Mouse (Mus musculus) left cerebral cortex, postnatal 4 days (tissue): Measurements from ENCODE around the gene Swap70. TPM values are rescaled to one million over a fixed set of nuclear protein-coding genes. Genes with fewer than 3 reads are reported as not detected.
A peak's percentile ranks its signal among the peaks of the same experiment; 100 is the strongest.

ENCODE experiments used
- DNase-seq: peaks from one replicate; pipeline ENCODE4 v3.0.0-alpha.2; 2022
- intact Hi-C: fragments of 180-260 bp; cut with DNase I; formaldehyde crosslinking; loops from one replicate; pipeline ENCODE4 v1.15.1; 2025
- total RNA-seq, 2 experiments: library from RNA; stranded (reverse); gene quantifications; 2 replicates each; pipeline ENCODE4 v1.2.3; 2021

The Swap70 gene
- total RNA-seq, 2 experiments from 2014 or later, result 10.4 to 12.2 TPM

GRCm38 (mm10) chr7:110268511-110268910 is 47.0 kb downstream of the Swap70 start:
- intact Hi-C loops, result loop anchor here (5.0 kb wide), 1 partner anchor 101 kb away; no protein-coding TSS in a partner anchor
- DNase-seq, result no peak

DNA sequence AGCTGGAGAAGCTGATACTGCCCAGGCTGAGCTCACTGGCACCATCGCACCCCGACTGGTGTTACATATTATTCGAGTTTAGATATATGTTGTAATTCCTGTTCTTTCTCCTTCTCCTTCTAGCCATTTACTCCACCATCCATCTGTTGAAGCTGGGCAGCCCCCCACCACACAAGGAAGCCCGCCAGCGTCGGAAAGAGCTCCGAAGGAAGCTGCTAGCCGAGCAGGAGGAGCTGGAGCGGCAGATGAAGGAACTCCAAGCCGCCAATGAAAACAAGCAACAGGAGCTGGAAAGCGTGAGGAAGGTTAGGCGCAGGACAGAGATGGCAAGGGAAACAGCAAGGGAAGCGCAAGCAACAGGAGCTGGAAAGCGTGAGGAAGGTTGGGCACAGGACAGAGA is 48.3 kb downstream of the Swap70 start:
- intact Hi-C loops, result loop anchor here (5.0 kb wide), 1 partner anchor 102 kb away; no protein-coding TSS in a partner anchor

GRCm38 (mm10) chr7:110270455-110270854 is 48.9 kb downstream of the Swap70 start:
- intact Hi-C loops, result no loop called here
- no peak for DNase-seq

More for the DNA sequence above, 48.3 kb downstream of the Swap70 start:
- DNase-seq, result no peak

- no peak for DNase-seq
- intact Hi-C loops, result no loop called here
These were observed 50.3 kb downstream of the Swap70 start for GRCm38 (mm10) chr7:110271814-110272213.

- intact Hi-C loops, result no loop called here
- DNase-seq, result no peak
These were observed 50.9 kb downstream of the Swap70 start for GRCm38 (mm10) chr7:110272434-110272833.

GRCm38 (mm10) chr7:110277734-110278245 is 56.3 kb downstream of the Swap70 start:
- DNase-seq, result peak; percentile 22
- intact Hi-C loops, result no loop called here

DNA sequence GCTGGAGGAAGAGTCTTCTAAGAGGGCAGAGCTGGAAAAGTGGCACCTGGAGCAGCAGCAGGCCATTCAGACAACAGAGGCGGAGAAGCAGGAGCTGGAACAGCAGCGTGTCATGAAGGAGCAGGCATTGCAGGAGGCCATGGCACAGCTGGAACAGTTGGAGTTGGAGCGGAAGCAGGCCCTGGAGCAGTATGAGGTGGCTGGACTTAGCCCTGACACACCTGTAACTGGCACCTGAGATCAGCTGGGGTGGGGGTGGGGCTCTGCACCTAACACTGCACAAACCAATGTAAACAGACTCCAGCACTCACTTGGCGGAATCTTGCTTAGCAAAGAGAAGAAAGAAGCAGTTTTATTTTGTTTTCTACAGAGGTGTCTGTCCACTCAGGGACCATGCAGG is 57.7 kb downstream of the Swap70 start:
- intact Hi-C loops, result no loop called here
- DNase-seq, result no peak

DNA sequence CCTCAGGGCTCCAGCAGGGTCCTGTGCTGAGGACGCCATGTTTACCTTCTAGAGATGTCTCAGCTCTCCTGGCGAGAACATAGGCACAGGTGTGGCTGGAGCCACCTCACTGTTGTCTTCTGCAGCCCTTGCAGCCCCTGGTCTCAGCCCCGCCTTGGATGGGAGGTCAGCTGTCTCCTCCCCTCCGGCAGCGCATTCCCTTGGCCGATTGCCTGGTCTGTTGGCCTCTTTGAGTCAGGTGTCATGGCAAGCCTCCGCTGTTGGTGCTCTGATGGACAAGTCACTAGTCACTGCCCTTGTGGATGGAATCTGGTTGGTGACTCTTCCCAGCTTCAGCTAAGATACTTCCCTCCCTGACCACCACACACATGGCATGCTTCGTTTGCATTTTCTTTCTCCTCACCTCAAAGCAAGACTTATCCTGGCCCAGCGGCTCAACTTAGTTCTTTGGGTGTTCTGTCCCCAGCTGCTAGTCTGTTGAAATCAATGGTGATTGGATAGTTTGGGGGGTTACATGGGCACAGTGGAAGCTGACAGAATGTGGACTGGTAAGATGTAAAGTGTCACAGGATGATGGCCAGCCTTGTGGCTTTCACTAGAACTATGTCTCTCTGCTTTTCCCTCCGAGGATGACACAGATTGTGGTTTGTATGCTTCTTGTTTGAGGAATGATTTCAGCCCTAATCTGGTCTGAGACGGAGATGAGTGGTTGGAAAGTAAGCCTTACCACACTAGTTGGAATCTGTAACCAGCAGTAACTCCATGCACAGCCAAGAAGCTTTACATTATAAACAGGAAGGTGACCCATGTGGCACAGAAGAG is 60.1 kb downstream of the Swap70 start:
- intact Hi-C loops, result loop anchor here (10.0 kb wide), 2 partner anchors 153 to 733 kb away; no protein-coding TSS in a partner anchor
- no peak for DNase-seq

DNA sequence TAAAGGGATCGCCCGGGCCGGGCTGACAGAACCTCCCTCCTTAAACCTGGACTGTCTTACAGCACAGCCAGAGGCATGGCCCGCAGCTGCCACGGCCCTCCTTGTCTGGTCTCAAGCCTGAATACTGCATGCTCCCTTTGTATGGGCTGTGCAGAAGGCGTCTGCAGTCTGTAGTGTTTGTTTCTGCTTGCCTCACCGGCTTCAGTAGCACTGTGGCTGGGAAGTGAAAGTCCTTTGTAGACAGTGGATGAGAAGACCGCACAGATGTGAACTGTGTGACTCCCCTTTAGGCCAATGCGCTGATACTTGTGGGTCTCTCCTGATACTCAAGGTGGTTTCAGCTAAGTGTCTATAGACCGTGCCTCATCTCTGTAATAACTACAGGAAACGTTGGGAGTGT is 61.3 kb downstream of the Swap70 start:
- intact Hi-C loops, result loop anchor here (10.0 kb wide), 2 partner anchors 152 to 732 kb away; no protein-coding TSS in a partner anchor
- no peak for DNase-seq

DNA sequence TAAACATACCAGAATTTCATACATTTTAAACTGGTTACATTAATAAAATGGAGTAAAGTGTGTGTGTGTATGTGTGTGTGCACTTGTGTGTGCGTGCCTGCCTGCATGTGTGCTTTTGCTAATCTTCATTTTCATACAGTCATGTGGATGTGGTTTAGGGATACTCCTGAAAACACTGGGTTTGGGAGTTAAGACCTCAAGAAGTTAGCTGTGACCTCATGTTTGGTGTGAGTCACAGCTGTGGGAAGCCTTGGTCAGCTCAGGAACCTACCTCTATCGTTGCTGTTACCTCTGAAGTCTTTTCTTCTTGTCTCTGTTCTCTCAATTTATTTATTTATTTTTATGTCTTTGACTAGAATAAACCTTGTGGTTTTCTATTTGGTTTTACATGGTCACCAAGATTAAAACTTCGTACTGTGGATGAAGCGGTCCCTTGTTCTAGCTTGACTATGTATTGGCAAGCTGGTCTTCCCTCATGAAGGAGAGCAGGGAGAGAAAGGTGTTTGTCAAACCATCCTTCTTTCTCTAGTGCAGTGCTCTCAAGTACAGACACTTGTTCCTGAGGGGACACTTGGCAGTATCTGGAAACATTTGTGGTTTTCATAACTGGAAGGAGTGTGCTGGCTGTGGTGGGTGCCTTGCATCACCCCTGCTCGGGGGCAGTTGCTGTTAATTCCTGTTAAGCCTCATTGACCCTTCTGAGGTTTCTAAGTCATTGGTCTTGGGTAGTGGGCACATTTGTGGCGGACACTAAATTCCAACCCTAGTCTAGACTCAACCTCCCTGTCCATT is 62.2 kb downstream of the Swap70 start:
- DNase-seq, result no peak
- intact Hi-C loops, result loop anchor here (10.0 kb wide), 2 partner anchors 151 to 731 kb away; no protein-coding TSS in a partner anchor

DNA sequence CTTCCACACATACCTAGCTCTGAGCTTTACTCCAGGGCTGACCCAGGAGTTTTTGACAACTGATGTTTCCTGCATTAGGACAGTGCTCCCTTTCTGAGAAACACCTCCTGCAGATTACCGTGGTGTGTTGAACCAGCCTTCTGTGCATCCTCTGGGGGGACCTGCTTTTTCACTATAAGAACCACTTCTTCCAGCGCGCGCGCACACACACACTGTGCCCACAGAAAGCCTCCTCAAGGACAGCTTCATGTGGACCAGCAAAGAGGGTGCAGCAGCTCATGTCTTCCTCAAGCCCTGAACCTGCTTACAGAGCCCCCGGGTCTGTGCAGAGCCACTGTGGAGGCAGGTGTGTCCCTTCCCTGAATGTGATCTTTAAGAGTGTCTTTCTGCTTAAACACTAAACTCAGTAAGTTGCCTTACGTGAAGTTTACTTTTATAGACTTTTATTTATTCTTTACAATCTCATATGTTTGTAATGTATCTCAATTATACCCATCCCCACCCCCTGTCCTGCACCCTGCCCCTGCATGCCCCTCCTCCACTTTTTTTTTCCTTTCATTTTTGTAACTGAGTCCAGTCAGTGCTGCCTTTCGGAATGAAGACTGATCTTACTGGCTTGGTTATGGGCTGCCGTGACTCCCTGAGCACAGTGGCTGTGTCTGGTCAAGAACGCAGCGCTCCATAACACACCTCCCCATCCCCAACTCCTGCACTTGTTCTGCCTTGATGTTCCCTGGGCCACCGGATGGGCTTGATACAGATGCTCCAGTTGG is 63.8 kb downstream of the Swap70 start:
- no peak for DNase-seq
- intact Hi-C loops, result loop anchor here (5.0 to 10.0 kb wide), 4 partner anchors 150 to 730 kb away; no protein-coding TSS in a partner anchor

DNA sequence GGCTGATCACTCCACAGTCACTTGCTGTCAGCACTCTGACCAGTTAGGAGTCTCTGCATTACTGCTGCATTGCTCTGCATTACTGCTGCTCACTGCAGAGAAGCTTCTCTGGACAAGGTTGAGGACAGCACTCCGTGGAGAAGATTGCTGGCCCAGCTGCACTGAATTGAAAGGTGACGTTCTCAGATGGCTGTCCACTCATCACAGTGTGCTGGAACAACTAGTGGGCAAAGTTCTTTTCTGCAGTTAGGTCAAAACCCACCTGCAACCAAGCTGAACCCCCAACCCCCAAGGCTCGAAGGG is 64.3 kb downstream of the Swap70 start:
- intact Hi-C loops, result loop anchor here (5.0 to 10.0 kb wide), 4 partner anchors 149 to 729 kb away; no protein-coding TSS in a partner anchor

GRCm38 (mm10) chr7:110286198-110286732 is 64.8 kb downstream of the Swap70 start:
- DNase-seq, result no peak
- intact Hi-C loops, result loop anchor here (5.0 to 10.0 kb wide), 4 partner anchors 149 to 729 kb away; no protein-coding TSS in a partner anchor

More for the DNA sequence above, 64.3 kb downstream of the Swap70 start:
- DNase-seq, result no peak

GRCm38 (mm10) chr7:110286838-110287475 is 65.4 kb downstream of the Swap70 start:
- peak; percentile 86 for DNase-seq
- intact Hi-C loops, result loop anchor here (5.0 to 10.0 kb wide), 4 partner anchors 148 to 728 kb away; no protein-coding TSS in a partner anchor

DNA sequence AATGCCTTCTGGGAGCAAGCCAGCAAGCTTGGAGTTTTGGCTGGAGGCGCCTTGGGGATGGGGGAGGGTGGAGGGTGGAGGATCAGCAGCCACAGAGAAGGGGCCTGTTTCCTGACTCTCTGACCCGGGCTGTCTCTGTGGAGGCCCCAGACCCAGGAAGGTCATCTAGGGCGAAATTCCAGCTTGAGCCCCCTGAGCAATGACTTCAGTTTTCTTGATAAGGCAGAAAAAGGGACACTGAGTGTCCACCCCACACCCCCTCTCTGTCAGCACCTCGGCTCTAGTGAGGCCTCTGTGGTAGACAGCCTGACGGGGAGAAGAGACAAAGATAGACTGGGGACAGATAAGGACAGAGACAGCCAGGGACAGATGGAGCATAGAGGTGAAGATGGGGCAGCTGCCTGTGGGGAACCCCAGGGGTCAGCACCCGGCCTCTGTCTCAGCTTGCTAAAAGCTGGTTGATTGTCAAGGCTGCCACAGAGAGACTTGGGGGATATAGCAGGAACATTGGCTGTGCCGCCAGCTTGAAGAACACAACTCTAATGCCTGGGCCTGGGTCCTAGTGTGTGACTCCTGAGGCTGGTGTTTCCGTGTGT is 66.1 kb downstream of the Swap70 start:
- DNase-seq, result peak; percentile 39
- intact Hi-C loops, result loop anchor here (5.0 to 10.0 kb wide), 4 partner anchors 147 to 727 kb away; no protein-coding TSS in a partner anchor

GRCm38 (mm10) chr7:110288191-110288604 is 66.7 kb downstream of the Swap70 start:
- intact Hi-C loops, result loop anchor here (5.0 to 10.0 kb wide), 4 partner anchors 147 to 727 kb away; no protein-coding TSS in a partner anchor
- no peak for DNase-seq

DNA sequence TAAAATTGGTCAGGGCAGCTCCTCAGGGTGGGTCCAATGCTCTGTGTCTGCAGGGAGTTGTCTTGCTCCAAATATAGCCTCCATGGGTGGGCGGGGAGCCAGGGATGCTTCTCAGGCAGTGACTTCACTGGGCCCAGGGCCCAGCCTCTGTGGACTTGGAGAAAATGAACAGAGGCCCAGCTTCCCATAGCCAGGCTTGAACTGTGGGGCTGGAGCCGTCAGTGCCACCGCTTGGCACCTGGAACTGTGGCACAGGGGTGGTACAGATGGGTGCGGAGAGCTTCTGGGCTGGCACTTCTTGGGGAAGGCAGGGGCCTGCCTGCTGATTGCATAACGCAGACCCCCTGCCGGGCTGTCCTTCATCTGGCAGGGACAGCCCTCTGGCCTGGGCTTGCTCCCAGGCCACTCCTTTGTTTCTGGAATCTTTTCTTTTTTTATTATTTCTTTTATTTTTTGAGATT is 67.2 kb downstream of the Swap70 start:
- DNase-seq, result peak; percentile 85

DNA sequence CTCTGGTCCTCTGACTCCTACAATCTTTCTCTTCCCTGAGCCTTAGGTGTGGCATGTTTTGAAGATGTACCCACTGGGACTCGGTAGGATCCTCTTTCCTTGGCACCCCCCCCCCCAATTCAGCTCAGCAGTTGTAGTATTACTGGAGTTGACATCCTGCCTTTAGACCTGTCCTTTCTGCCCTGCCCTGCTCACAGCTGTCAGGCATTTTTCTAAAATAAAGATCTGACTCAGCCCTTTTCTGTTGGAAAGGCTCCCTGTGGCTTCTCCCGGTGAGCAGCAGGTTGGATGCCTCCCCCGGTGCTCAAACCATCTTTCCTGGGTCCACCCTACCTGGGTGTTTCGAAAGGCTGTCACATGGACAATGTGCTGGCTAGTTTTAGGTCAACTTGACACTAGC is 68.1 kb downstream of the Swap70 start:
- no peak for DNase-seq
- intact Hi-C loops, result loop anchor here (5.0 to 10.0 kb wide), 4 partner anchors 145 to 725 kb away; no protein-coding TSS in a partner anchor

More for the DNA sequence above, 67.2 kb downstream of the Swap70 start:
- intact Hi-C loops, result loop anchor here (5.0 to 10.0 kb wide), 4 partner anchors 146 to 726 kb away; no protein-coding TSS in a partner anchor
